In genomic region chr6:8130149-8130548, GRCm38 (mm10) we compare ENCODE assay signal across 20 mouse cellular contexts.
DNase-seq lines count a peak whose midpoint lies in the region; ATAC-seq lines count a peak whose summit lies in the region.
"Had no signal": no experiment of that assay in that cellular context is flagged by ENCODE, and none has a peak within 500 bp of the region (broad histone marks: within the 10 kb centered on the region; RNA-seq: fewer than 3 reads in every experiment).

No protein-coding gene starts in this region.

- no peak; the same call in 1 of the 2 replicates for ATAC-seq in heart, embryonic 11.5 days (replicated peaks; ENCODE audit: insufficient number of reproducible peaks, low FRiP score, low TSS enrichment)
- ATAC-seq in midbrain, embryonic 14.5 days (ENCODE audit: low FRiP score, low TSS enrichment) = peak; percentile 31; the same call in 1 of the 2 replicates
- no peak for ATAC-seq in midbrain, embryonic 11.5 days (ENCODE audit: low FRiP score)
- ATAC-seq: forebrain, embryonic 14.5 days; forebrain, embryonic 16.5 days had no signal

- H3K4me2 ChIP-seq in heart, embryonic 11.5 days = no peak overlapping the region
- no peak overlapping the region for H3K4me2 ChIP-seq in midbrain, embryonic 14.5 days (ENCODE audit: low read length)
- H3K4me2 ChIP-seq in midbrain, embryonic 11.5 days = no peak overlapping the region
- H3K4me2 ChIP-seq: embryonic facial prominence, embryonic 13.5 days; embryonic facial prominence, embryonic 15.5 days had no signal

- no peak overlapping the region for H3K9ac ChIP-seq in heart, embryonic 11.5 days (ENCODE audit: low read depth, low read length)
- no peak overlapping the region for H3K9ac ChIP-seq in midbrain, embryonic 14.5 days (replicated peaks; ENCODE audit: low read length)
- no peak overlapping the region for H3K9ac ChIP-seq in midbrain, embryonic 11.5 days (ENCODE audit: low read length)
- H3K9ac ChIP-seq: embryonic facial prominence, embryonic 13.5 days; embryonic facial prominence, embryonic 15.5 days had no signal

- no peak overlapping the region for H3K4me3 ChIP-seq in heart, embryonic 11.5 days (ENCODE audit: low read depth, low read length)
- H3K4me3 ChIP-seq in midbrain, embryonic 14.5 days (replicated peaks; ENCODE audit: low read depth, low read length) = no peak overlapping the region
- no peak overlapping the region for H3K4me3 ChIP-seq in midbrain, embryonic 11.5 days (ENCODE audit: low read depth, low read length)
- H3K4me3 ChIP-seq: embryonic facial prominence, embryonic 13.5 days; embryonic facial prominence, embryonic 15.5 days; erythroblast, embryonic 14.5 days had no signal

- WGBS in heart, embryonic 11.5 days (ENCODE audit: insufficient replicate concordance) = 71% methylated on average over 7 of the region's 7 CpGs
- 78% methylated on average over 7 of the region's 7 CpGs for WGBS in midbrain, embryonic 14.5 days
- WGBS in midbrain, embryonic 11.5 days = 73% methylated on average over 7 of the region's 7 CpGs

- no peaks in the 10 kb centered on the region for H3K27me3 ChIP-seq in heart, embryonic 11.5 days (ENCODE audit: control insufficient read depth, insufficient read depth, low read length)
- no peaks in the 10 kb centered on the region for H3K27me3 ChIP-seq in midbrain, embryonic 14.5 days (ENCODE audit: control insufficient read depth, insufficient read depth, low read length)
- no peaks in the 10 kb centered on the region for H3K27me3 ChIP-seq in midbrain, embryonic 11.5 days (ENCODE audit: control insufficient read depth, insufficient read depth, low read length)
- H3K27me3 ChIP-seq: embryonic facial prominence, embryonic 13.5 days; embryonic facial prominence, embryonic 15.5 days had no signal

- intact Hi-C loops in left cerebral cortex, postnatal 4 days (cut with DNase I) = no loop called here

- peak; percentile 83 for DNase-seq in heart, adult 11 months
- DNase-seq in left cerebral cortex, postnatal 4 days = peak; percentile 3
- DNase-seq in left cerebral cortex, adult 8-10 months (ENCODE audit: low spot score in 2 of 2) = no peak
- no peak for DNase-seq in midbrain, embryonic 14.5 days
- no peak for DNase-seq in midbrain, embryonic 11.5 days (ENCODE audit: low spot score, missing footprints)
- no peak for DNase-seq in frontal cortex, postnatal 10 days (ENCODE audit: low spot score in 2 of 2)
- DNase-seq: adrenal gland, adult 2 months; adrenal gland, postnatal 10 days; adrenal gland, postnatal 25 days; cerebellum, adult 11 months; cerebellum, adult 18-20 months; cerebellum, adult 8-10 months; cerebellum, adult 9-11 months; embryo, embryonic 11 days had no signal

- no peaks in the 10 kb centered on the region for H3K4me1 ChIP-seq in heart, embryonic 11.5 days (ENCODE audit: control insufficient read depth, insufficient read depth, low read length)
- no peaks in the 10 kb centered on the region for H3K4me1 ChIP-seq in midbrain, embryonic 14.5 days (ENCODE audit: control insufficient read depth, insufficient read depth, low read length)
- peaks cover 6% of the 10 kb centered on the region for H3K4me1 ChIP-seq in midbrain, embryonic 11.5 days (ENCODE audit: control insufficient read depth, insufficient read depth, low read length)
- H3K4me1 ChIP-seq: embryonic facial prominence, embryonic 13.5 days; embryonic facial prominence, embryonic 15.5 days had no signal

- no peaks in the 10 kb centered on the region for H3K9me3 ChIP-seq in heart, embryonic 11.5 days (replicated peaks; ENCODE audit: control insufficient read depth, low read length)
- no peaks in the 10 kb centered on the region for H3K9me3 ChIP-seq in midbrain, embryonic 14.5 days (ENCODE audit: control insufficient read depth, low read length)
- no peaks in the 10 kb centered on the region for H3K9me3 ChIP-seq in midbrain, embryonic 11.5 days (ENCODE audit: control insufficient read depth, low read length)
- H3K9me3 ChIP-seq: embryonic facial prominence, embryonic 13.5 days; embryonic facial prominence, embryonic 15.5 days had no signal

- no peak overlapping the region for H3K27ac ChIP-seq in heart, embryonic 11.5 days (ENCODE audit: low read depth, low read length)
- no peak overlapping the region for H3K27ac ChIP-seq in midbrain, embryonic 14.5 days (replicated peaks; ENCODE audit: low read depth, low read length)
- H3K27ac ChIP-seq in midbrain, embryonic 11.5 days (ENCODE audit: low read depth, low read length) = no peak overlapping the region
- H3K27ac ChIP-seq: embryonic facial prominence, embryonic 13.5 days; embryonic facial prominence, embryonic 15.5 days had no signal

- H3K36me3 ChIP-seq in heart, embryonic 11.5 days (ENCODE audit: control insufficient read depth, insufficient read depth, low read length) = no peaks in the 10 kb centered on the region
- H3K36me3 ChIP-seq in midbrain, embryonic 14.5 days (ENCODE audit: control insufficient read depth, insufficient read depth, low read length) = no peaks in the 10 kb centered on the region
- H3K36me3 ChIP-seq in midbrain, embryonic 11.5 days (ENCODE audit: control insufficient read depth, insufficient read depth, low read length) = no peaks in the 10 kb centered on the region
- H3K36me3 ChIP-seq: embryonic facial prominence, embryonic 13.5 days; embryonic facial prominence, embryonic 15.5 days had no signal

Comparison
In these comparisons a context has a peak if more than half of its experiments do, and no peak if none do; other contexts are left out.
1. DNase-seq: peak in heart, adult 11 months (single experiment) and left cerebral cortex, postnatal 4 days (single experiment); none in left cerebral cortex, adult 8-10 months (0 of 2), midbrain, embryonic 14.5 days (single experiment), midbrain, embryonic 11.5 days (single experiment) and frontal cortex, postnatal 10 days (0 of 2).